Mouse (Mus musculus): Measurements from ENCODE around the gene Gm28042.

GRCm38 (mm10) chr2:119990881-119991280 is 36.4 kb upstream of the Gm28042 start:
- no peak for TF ChIP-seq CTCF (IDR thresholded peaks at IDR 0.05)
- TF ChIP-seq EP300 (IDR thresholded peaks at IDR 0.05), result no peak

Data from lung, postnatal 0 days (tissue).